Mouse (Mus musculus): ENCODE data around the gene Pak1. TPM values are rescaled to one million over a fixed set of nuclear protein-coding genes. Genes with fewer than 3 reads are reported as not detected.

The Pak1 gene
- polyA plus RNA-seq, 1 experiment from 2014 or later, result 26.0 TPM

DNA sequence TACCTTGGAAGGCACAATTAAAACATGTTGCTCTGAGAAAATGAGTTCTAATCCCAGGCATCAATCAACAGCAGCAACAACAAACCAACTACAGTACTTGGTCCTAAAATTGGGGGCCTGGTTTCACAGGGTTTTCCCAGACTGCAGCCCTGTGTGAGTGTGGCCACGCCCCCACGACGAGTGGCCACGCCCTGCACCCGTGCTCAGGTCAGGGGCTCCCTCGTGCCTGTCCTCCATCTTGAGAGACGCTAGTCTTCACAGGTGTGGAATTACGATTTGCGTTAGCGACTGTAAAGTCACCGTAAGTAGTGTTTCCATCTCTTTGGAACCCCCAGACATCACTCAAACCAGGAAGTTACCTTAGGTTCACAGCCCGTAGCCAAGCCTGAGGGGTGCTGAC is 131.4 kb downstream of the Pak1 start, which contains the start of gene Gdpd4:
Gene Gdpd4, plus strand, starts transcription at position 214 of the 400 bp plus-strand sequence.
- Histone ChIP-seq H3K9ac (ENCODE audit: low read length) (no peak within 1 kb of the TSS), H3K27ac (ENCODE audit: low read length) (no peak within 1 kb of the TSS), H3K4me1 (ENCODE audit: control insufficient read depth, insufficient read depth, low read length) (no peaks in the 10 kb centered on the region), H3K27me3 (ENCODE audit: control insufficient read depth, insufficient read depth, low read length) (no peaks in the 10 kb centered on the region), H3K36me3 (ENCODE audit: control insufficient read depth, insufficient read depth, low read length) (no peaks in the 10 kb centered on the region), H3K9me3 (replicated peaks; ENCODE audit: control insufficient read depth, low read length) (no peaks in the 10 kb centered on the region), H3K4me3 (replicated peaks; ENCODE audit: low read length) (no peak within 1 kb of the TSS), H3K4me2 (ENCODE audit: low read depth, low read length) (no peak within 1 kb of the TSS)
- 76% methylated on average over 12 of the region's 12 CpGs for WGBS
- no peak for ATAC-seq (ENCODE audit: insufficient read depth, low FRiP score)

DNA sequence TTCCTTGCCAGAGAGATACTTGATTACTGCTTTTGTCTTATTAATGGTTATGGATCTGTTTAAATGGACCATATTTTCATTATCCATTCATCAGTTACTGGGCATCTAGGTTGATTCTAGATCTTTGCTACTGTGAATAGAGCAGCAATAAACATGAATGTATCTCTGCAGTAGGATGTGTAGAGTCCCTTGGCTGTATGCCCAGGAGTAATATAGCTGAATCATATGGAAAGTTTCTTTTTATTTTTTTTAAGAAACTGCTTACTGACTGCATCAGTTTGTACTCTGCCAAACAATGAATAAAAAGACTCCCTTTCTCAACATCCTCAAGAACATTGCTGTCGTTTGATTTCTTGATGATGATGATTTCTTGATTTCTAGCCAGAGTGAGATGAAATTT is 137.5 kb downstream of the Pak1 start:
- H3K4me1 ChIP-seq (ENCODE audit: control insufficient read depth, insufficient read depth, low read length), result no peaks in the 10 kb centered on the region
- ATAC-seq (ENCODE audit: insufficient read depth, low FRiP score), result no peak
- 30% methylated on average over 1 of the region's 1 CpGs for whole genome bisulfite sequencing

DNA sequence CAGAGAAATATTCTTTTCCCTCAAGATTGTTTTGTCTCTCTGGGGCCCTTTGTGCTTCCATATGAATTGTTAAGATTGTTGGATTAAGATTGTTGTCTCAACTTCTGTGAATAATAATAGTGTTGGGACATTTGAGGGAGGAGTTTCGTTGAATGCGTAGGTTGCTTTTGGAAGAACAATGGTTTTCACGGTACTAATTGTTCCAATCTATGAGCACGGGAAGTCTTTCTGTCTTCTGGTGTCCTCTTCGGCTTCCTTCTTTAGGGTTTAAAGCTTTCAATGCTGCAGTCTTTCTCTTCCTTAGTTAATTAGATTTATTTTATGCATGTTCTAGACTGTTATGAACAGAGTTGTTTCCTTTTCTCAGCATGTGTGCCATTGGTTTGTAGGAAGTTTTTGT is 138.6 kb downstream of the Pak1 start:
- no peak for ATAC-seq (ENCODE audit: insufficient read depth, low FRiP score)
- no peak overlapping the region for H3K9ac ChIP-seq (ENCODE audit: low read length)
- WGBS, result 86% methylated on average over 5 of the region's 5 CpGs
- H3K4me1 ChIP-seq (ENCODE audit: control insufficient read depth, insufficient read depth, low read length), result no peaks in the 10 kb centered on the region
- no peak overlapping the region for H3K27ac ChIP-seq (ENCODE audit: low read length)
- H3K36me3 ChIP-seq (ENCODE audit: control insufficient read depth, insufficient read depth, low read length), result no peaks in the 10 kb centered on the region
- H3K9me3 ChIP-seq (replicated peaks; ENCODE audit: control insufficient read depth, low read length), result no peaks in the 10 kb centered on the region
- no peak overlapping the region for H3K4me2 ChIP-seq (ENCODE audit: low read depth, low read length)
- H3K4me3 ChIP-seq (replicated peaks; ENCODE audit: low read length), result no peak overlapping the region
- no peaks in the 10 kb centered on the region for H3K27me3 ChIP-seq (ENCODE audit: control insufficient read depth, insufficient read depth, low read length)

More for the DNA sequence above, 137.5 kb downstream of the Pak1 start:
- H3K27ac ChIP-seq (ENCODE audit: low read length), result no peak overlapping the region
- H3K27me3 ChIP-seq (ENCODE audit: control insufficient read depth, insufficient read depth, low read length), result no peaks in the 10 kb centered on the region
- no peak overlapping the region for H3K9ac ChIP-seq (ENCODE audit: low read length)
- no peak overlapping the region for H3K4me3 ChIP-seq (replicated peaks; ENCODE audit: low read length)
- no peak overlapping the region for H3K4me2 ChIP-seq (ENCODE audit: low read depth, low read length)
- H3K9me3 ChIP-seq (replicated peaks; ENCODE audit: control insufficient read depth, low read length), result no peaks in the 10 kb centered on the region
- no peaks in the 10 kb centered on the region for H3K36me3 ChIP-seq (ENCODE audit: control insufficient read depth, insufficient read depth, low read length)

DNA sequence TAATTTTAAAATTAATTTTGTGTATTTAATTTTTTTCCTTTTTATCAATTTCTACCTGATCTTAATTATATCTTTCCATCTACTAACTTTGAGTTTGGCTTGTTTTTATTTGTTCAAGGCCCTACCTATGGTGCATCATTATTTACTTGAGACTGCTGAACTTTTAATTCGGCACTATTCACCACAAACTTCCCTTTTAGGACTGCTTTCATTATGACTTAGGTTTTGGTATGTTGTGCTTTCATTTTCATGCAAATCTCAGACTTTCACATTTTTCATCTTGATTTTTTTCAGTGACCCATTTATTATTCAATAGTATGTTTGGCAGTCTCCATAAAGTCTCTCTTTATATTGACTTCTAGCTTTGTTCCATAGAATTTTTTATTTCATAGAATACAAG is 156.1 kb downstream of the Pak1 start:
- H3K27me3 ChIP-seq (ENCODE audit: control insufficient read depth, insufficient read depth, low read length), result no peaks in the 10 kb centered on the region
- 84% methylated on average over 1 of the region's 1 CpGs for WGBS
- H3K4me3 ChIP-seq (replicated peaks; ENCODE audit: low read length), result no peak overlapping the region
- ATAC-seq (ENCODE audit: insufficient read depth, low FRiP score), result no peak
- no peaks in the 10 kb centered on the region for H3K36me3 ChIP-seq (ENCODE audit: control insufficient read depth, insufficient read depth, low read length)
- H3K9me3 ChIP-seq (replicated peaks; ENCODE audit: control insufficient read depth, low read length), result no peaks in the 10 kb centered on the region
- no peaks in the 10 kb centered on the region for H3K4me1 ChIP-seq (ENCODE audit: control insufficient read depth, insufficient read depth, low read length)
- H3K9ac ChIP-seq (ENCODE audit: low read length), result no peak overlapping the region
- no peak overlapping the region for H3K4me2 ChIP-seq (ENCODE audit: low read depth, low read length)
- H3K27ac ChIP-seq (ENCODE audit: low read length), result no peak overlapping the region

Other genes with a start within 250 kb of the Pak1 start
- 54.4 and 63.1 TPM in 2 replicates for gene Aamdc, start 209.0 kb upstream of the Pak1 start, polyA plus RNA-seq (2015; fragmentation: Nextera tagmentation; extraction: Ambion mirVana)
- 16.8 and 17.4 TPM in 2 replicates for gene Rsf1, start 208.7 kb upstream of the Pak1 start, polyA plus RNA-seq (2015; fragmentation: Nextera tagmentation; extraction: Ambion mirVana)
- 134 and 143 TPM in 2 replicates for gene Clns1a, start 91.9 kb upstream of the Pak1 start, polyA plus RNA-seq (2015; fragmentation: Nextera tagmentation; extraction: Ambion mirVana)
- 17.5 and 20.7 TPM in 2 replicates for gene Aqp11, start 50.3 kb upstream of the Pak1 start, polyA plus RNA-seq (2015; fragmentation: Nextera tagmentation; extraction: Ambion mirVana)
- gene Gdpd4, start 131.4 kb downstream of the Pak1 start, polyA plus RNA-seq (2015; fragmentation: Nextera tagmentation; extraction: Ambion mirVana), result not detected in 2 replicates